Mouse (Mus musculus) monocyte, adult 5-6 weeks (primary cell): ENCODE measurements around the gene Zeb2. TPM values are rescaled to one million over a fixed set of nuclear protein-coding genes. Genes with fewer than 3 reads are reported as not detected.
"Not testable (repeated sequence)": the region's sequence is repeated elsewhere in the genome, so short reads cannot be mapped to it uniquely, and the experiment has no call there.

Experiments
- ATAC-seq: fragments of 153-309, 156-312 bp; replicated peaks from 2 replicates; pipeline ENCODE4 v1.8.0; 2017; ENCODE audit warnings: mild to moderate bottlenecking; ENCODE audit not compliant: low TSS enrichment, insufficient number of reproducible peaks, severe bottlenecking, poor library complexity, low FRiP score
- total RNA-seq: library from RNA; stranded (forward); fragments of 200-1000, 200-491, 200-594 nt; gene quantifications from 3 replicates; pipeline ENCODE4 v1.2.3, GENCODE M21; 2017

The Zeb2 gene
- total RNA-seq, 1 experiment from 2014 or later: 284 TPM

DNA sequence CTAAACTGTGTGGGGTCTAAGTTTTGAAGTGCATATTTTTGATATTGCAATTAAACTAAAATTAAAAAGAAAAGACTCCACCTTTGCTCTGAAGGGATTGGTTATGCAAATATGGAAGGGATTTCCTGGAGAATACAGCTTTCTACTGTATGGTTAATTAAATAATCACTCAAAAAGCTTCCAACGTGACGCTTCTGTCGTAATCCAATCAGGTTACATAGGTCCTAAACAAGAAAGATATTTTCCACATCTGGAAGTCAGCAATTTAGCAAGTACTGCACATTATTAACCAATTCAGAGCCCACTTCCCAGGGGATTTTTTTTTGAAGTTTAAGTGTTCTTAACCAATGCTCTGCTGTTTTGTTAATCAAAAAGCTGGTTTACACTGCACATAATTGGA is 3.3 kb downstream of the Zeb2 start:
- ATAC-seq: no peak

DNA sequence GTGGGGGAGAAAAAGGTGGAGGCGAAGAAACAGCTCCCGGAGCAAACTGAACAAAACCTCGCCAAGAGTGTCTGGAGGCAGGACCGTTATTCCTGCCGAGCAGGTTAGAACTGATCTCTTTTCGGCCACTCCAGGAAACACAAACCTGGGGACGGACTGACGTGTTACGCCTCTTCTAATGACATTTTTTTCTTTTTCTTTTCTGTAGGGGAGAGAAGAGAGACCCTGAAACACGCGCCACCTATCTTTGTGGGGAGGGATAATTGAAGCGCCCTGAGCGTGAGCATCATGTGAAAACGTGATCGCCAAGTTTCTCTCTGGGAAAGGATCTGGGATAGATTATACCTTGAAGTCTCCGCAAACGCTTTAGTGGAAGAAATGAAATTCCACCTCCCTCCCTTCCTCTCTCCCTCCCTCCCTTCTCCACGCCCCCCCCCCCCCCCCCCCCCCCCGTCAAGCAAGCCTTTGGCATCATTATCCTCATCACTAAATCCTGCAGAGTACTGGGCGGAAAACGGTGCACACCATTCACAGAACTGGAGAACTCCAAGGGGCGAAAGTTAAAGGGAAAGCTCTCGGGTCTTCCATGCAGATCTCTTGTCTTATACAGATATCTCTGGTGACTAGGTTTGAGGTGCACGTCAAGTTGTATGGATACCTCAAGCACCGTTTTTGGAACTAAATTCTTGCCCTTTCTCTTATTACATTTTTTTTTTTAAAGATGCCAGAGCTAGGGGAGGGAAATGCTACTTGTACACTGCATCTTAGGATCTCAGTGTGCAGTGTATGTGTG is 4.1 kb downstream of the Zeb2 start:
- 0 out of 2 replicates have a peak, but pooled peaks have one; percentile 7 for ATAC-seq

DNA sequence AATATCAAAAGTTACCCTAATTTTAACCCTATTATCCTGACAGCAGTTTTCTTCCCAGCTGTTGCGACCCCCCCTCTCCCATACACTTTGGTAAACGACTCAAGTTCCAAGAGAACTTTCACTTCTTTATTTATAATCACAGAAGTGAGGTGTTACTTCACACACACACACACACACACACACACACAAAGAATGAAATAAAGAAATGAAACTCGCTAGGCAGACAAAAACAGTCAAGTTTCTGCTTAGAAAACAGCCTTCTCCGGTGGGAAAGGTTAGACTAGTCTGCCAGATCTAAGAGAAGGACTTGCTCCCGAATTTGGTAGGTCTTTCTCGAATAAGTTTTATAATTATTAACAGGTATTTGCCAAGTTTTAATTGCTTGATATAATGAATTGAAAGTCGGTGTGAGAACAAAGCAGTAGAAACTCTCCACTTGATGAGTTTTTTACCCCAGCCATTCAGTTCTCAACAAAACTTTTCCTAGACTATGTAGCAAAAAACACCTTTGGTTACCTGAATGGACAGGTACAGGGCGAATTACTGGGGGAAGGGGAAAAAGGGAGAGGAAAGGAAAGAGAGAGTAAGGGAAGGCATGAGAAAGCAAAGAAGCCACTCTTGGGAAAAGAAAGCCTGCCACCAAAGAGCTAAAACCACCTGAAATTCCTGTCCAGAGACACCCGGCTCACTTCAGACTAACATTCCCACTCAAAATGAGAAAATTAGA is 5.0 kb downstream of the Zeb2 start:
- ATAC-seq: 0 out of 2 replicates have a peak, but pooled peaks have one; percentile 14

DNA sequence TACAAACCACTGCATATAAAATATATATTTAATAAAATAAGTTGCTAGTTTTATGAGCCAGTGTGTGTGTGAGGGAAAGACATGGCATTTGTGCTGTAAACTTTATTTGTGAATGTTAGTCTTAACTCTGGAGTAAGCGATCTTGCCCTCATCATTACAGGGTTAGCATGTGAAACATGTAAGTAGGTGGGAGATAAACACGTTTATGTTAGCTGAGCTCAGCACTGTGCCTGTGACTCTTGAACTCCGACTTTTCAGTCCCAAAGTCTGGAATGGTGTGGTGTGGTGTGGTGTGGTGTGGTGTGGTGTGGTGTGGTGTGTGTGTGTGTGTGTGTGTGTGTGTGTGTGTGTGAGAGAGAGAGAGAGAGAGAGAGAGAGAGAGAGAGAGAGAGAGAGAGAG is 5.6 kb downstream of the Zeb2 start:
- not testable (repeated sequence) for ATAC-seq

DNA sequence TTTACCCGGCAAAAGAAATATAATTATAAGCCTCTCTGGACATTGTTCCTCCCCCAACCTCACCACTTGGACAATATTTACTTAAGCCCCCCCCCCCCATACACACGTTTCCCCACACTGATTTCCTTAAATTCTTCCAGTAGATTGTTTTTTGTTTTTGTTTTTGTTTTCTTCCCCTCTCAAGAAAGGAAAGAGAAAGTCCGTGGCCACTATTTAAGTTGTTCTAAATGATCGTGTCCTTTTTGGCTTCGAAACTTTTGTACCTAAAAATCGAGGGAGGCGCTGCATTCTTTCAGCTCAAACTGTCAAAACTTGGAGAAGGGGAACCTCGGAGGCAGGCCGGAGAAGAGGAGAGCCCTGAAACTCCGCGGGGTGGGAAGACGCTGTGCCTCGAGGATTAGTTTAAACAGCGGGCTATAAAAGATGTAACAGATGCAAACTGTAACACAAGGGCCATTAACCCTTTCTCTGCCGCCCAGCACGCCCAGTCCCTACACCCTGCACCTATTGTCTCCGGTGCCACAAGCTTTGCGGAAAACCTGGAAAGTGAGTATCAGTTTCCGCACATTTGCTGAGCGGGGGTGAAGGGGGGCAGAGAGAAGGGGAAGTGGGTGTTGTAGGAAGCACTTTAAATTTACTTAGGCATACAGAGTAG is 6.3 kb downstream of the Zeb2 start:
- peak; percentile 32; the same call in 1 of the 2 replicates for ATAC-seq

DNA sequence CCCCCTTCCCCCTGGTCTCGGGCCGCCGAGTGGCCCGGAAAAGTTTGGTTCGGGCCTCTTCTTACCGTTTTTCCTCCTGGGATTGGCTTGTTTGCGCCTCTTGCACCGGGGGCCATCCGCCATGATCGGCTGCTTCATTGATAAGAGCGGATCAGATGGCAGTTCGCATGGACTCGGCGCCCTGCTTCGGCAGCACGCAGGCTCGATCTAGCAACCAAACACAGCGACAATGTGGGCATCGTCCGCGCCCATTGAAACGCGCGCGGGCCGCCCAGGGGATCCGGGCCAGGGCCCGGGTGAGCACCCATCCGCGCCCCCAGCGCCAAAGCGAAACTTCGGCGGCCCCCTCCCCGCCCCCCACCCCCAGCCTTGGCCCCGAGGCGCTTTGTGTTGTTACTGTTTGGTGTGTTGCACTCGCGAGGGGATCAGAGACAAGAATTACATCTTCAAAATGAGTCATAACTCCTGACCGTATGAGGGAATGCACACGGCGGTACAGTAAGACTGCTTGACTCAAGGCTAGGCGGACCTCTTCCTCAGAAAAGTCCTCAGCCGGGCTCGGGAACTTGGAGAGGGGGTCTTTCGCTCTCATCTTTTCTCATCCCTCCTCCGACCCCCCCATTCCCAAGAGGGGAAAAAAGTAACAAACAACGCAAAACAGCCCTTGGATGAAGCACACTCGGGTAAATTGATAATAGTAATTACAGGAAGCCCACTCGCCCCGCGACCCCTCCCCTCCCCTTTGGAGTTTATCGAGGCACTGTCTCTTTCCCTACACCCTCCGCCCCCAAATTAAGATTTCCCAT is 7.0 kb downstream of the Zeb2 start:
- no peak for ATAC-seq

DNA sequence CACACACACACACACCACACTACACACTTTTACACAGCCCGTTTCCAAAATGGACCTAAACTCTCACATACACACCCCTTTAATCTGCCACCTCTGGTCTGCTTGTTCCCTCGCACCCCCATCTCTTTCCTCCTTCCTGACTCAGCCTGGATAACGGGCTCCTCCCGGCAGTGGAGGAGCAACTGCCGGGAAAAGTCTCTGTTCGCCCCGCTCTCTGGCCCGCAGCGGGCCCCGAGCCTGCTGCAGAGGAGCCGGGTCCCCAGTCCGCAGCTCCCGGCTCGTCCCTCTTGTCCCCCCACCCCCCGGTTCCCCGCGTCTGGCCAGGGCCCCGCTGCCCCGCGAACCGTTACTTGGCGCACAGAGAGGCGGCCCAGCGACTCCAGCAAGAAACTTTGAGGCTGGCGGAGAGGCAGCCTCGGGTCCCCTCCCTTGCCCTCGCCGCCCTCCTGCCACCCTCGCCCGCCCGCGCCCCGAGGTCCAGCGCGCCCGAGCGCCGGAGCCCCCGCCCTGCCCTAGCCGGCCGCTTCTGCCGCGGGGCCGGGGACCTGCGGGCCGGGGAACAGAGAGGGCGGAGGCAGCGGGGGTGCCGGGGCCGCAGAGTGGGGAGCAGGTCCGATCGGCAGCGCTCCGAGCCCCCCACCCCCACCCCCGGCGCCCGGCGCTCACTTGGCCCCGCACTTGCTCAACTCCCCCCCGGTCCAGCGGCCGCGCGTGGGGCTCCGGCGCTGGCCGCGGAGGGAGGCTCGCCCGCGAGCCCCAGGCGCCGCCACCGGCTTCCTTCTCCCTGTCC is 7.8 kb downstream of the Zeb2 start:
- ATAC-seq: no peak

DNA sequence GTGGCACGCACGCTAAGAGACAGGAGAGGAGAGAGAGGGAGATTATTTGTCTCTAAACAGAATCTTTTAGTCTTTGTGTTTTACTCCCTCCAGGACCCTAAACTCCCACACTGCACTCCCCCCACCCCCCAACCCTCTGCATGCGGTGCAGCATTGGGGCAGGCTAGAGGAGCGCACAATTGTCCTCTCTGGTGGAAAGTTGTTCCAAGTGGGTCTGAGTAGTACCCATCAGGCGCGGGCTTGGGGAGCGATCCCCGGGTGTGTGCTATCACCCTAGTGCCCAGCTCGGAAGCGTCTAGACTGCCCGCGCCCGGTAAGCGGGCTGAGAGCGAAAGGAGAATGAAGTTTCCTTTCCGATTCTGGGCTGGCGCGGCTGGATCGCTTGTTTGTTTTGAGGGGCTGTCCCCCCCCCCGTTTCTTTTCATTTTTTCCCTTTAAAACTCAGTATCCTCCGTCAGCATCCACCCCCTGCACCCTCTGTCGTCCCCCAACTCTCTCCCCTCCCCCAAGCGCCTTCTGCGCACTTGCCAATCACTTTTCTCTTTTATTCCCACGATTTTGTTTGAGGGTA is 8.6 kb downstream of the Zeb2 start:
- no peak for ATAC-seq

DNA sequence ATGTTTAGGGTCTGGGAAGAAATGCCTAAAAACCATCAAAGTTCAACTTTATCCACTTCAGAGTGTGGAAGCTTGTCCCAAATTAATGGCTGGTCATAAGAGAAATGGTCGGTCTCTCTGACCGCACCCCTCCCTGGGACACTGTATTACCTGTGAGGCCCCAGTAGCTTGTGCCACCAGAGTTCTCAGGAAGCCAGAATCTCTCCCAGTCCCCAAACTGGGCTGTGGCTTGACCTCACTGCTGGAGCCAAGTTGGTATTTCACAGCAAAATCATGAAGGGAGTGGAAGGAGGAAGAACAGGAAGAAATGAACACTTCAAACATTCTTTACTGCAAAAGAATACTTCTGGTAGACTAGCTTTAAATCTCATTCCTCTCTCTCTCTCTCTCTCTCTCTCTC is 9.6 kb downstream of the Zeb2 start:
- no peak for ATAC-seq

DNA sequence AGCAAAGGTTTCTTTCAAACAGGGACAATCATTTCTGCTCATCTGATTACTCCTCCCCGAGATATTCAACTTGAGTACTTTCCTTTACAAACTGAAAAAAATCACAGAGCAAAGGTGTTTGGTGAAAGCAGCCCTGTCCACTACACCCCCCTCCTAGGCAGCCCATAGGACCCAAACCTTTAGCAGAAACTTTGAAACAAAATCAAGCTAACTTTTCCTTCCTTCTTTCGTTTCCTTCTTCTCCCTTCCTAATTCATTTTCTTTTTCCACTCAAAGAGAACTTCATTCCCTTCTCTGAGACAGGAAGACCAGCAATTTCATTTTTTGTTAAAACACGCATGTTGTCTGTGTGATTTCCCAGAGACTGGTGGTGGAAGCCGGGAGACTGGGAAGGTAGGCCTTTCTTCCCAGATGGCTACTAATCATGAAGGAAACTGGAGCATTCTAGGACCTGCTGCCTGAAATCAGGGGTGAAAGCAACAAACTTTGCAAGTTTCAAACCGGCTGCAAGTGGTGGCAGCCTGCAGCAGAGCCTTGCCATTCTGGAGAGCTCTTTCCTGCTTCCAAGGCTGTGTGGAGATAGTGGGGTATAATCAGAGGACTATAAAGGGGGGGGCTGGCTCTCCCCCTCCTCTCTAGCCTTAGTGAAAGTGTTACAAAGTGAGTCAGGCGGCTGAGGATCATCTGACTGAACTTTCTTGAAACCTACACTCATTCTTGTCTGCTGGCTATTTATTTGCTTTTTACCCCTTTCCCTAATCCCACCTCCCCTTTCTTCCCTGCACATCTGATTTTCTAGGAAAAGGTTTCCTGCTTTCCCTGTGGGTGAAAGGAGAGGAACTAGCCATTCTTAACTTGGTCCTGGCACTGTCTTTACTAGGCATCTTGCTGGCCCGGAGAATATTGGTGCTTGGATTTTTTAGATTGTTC is 11.0 kb downstream of the Zeb2 start:
- no peak for ATAC-seq

DNA sequence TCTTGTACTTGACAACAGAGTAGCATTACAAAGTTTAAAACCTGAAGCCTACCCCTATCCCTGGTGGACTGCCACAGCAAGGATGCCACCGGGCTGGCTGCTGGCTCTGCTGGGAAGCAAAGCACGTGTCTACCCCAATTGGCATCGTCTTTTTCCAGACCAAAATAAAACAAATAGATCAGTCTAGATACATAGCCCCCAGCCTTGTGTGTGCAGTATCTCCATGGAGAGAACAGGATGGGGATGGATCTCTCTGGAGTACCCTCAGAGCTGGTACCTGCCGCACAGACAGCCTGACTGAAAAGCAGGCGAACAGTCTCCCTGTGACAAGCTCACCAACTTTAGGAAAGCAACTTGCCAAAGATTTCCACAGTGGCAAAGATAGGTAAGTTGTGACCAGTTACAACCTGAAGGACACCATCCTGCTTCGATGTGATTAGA is 11.9 kb downstream of the Zeb2 start:
- ATAC-seq: no peak

DNA sequence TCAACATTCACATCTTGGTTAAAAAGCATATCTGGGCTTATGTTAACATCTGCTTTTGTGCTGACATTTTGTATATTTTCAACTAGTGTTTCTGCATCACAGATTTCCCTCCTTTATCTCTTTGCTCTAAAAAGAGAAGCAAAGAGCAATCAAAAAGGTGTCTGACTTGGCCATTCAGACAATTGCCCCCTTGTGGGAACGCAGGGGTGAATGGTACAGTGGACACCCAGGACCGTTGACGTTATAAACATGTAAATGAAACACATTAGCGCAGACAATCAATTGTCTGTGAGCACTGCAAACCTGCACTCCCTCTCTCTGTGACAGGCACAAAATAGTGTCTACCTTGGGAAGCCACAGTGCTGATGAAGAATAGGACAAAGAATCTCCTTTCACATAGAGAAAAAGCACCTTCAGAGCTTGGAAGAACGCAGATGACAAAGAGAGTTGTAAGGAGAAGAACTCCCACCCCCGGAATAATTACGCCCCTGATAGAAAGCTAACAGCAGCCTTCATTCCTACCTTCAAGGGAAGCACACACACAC is 12.6 kb downstream of the Zeb2 start:
- ATAC-seq: no peak

DNA sequence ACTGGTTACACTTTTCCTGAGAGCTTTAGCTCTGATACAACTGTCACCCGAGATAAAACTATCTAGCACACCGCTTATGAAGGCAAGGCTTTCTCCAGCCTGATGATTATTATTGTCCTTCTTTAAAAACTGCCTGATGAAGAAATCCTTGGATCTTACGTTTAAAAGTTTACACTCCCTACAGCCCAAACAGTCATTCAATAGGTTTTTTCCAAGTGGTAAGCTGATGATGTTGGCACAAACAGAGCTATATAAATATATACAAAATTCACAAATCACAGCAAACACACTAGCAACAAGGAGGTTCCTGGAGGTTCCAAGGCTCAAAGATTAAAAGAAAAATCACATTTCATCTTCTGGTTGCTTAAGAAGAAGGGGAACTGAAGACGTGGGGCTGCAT is 13.1 kb downstream of the Zeb2 start:
- ATAC-seq: no peak

DNA sequence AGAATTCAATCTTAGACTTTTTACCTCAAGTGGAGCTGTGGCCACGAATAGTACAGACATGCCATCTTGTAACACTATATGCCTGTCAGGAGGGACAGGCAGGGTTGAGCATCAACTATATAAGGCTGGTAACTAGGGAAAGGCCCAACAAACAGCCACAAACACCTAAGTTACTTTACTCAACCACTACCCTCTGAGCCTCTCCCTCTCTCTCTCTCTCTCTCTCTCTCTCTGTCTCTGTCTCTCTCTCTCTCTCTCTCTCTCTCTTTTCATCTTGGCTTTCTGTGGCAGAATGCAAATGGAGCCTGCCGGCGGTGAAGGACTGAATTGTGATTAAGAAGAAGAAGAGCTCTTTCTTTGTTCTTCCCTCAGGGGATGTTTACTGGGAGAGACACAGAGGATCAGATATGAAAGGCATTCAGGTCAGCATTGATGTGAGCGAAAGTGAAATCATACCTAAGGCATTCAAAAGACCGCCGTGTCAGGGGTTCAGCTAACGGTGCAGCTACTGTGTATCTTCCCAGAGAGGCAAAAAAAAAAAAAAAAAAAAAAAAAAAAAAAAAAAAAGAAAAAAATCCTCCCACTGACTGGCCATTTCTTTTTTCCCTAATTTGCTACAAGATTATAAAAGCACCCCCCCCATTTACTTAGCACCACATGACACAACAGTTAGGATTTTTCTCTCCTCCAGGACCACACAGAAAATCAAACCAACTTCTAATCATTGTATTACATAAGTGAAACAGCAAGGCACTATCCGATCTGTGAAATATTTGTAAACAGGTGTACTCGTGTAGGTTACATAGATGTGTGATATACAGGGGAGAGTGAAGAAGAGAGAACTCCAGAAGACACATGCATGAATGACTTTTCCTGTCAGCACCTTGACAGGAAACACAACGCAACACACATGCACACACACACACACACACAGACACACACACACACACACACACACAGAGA is 13.9 kb downstream of the Zeb2 start:
- 0 out of 2 replicates have a peak, but pooled peaks have one; percentile 28 for ATAC-seq

DNA sequence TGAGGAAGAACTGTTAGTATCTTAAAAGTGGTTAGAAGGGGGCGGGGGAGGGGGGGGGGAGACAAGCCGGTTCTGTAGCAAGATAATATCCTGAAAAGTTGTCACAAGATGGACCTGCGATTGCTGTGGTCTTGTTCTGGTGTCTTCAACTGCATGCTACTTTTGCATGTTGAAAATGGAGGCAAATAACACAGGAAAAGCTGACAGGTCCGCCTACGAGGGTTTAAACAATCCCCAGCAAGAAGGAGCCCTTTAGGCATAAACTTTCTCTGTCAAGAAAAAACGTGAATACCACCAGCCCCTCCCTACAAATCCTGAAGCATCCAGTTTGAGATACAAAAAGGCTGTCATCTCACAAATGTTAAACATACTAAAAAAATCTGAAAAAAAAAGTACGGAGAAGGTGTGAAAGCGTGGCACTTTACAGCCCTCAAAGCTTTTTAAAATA is 15.0 kb downstream of the Zeb2 start:
- ATAC-seq: no peak
